ENCODE assay signal across 8 mouse cellular contexts in the genomic region with DNA sequence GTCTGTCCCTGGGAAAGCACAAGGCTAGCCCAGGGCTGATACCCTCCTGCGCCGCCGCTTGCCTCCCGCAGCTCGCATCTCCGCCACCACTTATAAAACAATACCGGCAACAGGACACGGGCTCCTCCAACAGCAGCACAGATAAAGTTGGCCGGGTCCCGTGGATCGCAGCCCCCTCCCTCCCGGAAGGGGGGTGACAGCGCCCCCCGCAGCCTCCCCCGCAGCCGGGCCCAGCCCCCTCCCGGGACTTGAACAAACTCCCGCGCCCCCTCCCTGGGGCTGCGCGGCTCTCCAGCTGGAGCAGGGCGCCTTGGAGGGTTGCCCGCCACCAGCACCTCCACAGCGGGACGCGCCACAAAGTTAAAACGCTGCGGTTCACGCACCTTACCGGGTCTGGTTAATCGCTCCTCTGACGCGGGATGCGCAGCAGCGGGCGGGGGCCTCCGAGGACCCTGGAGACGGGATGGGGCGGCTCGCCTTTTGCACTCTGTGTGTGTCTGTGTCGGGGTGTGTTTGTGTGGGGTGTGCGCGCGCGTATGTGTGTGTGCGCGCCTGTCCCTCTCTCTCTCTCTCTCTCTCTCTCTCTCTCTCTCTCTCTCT. TPM values are rescaled to one million over a fixed set of nuclear protein-coding genes. Genes with fewer than 3 reads are reported as not detected.
DNase-seq lines count a peak whose midpoint lies in the region; ATAC-seq and TF ChIP-seq lines count a peak whose summit lies in the region.

Gene Sox5 (minus strand): TSS at position 547 of the 600 bp plus-strand sequence.

- DNase-seq in B cell, adult 2 months: peak; percentile 52 to 59
- peak; percentile 81 for DNase-seq in adrenal gland, postnatal 14 days
- peak; percentile 83 for DNase-seq in forebrain, embryonic 11.5 days (ENCODE audit: low spot score)
- DNase-seq in kidney, postnatal 0 days (ENCODE audit: low spot score): peak; percentile 75
- peak; percentile 19 for DNase-seq in liver, adult 2 months (ENCODE audit: extremely low read depth, low read depth, low spot score)
- DNase-seq in splenic B cell, adult 2 months (ENCODE audit: low read depth, low spot score): peak; percentile 49

- no peak within 1 kb of the TSS for H3K27ac ChIP-seq in forebrain, embryonic 11.5 days (ENCODE audit: low read depth, low read length)
- peak within 1 kb of the TSS; percentile 57 to 68; a peak in 3 of 4 replicates for H3K27ac ChIP-seq in heart, embryonic 14.5 days (replicated peaks in 1 of 2; ENCODE audit: control insufficient read depth in 1 of 2, insufficient read depth in 1 of 2, low read depth in 2 of 2, low read length in 2 of 2)
- peak within 1 kb of the TSS; percentile 84 for H3K27ac ChIP-seq in kidney, postnatal 0 days
- peak within 1 kb of the TSS; percentile 59 for H3K27ac ChIP-seq in liver, adult 2 months (replicated peaks; ENCODE audit: insufficient read depth, low read depth, low read length)
- H3K27ac ChIP-seq in midbrain, embryonic 16.5 days (ENCODE audit: low read length): peak within 1 kb of the TSS; percentile 74

- TF ChIP-seq CTCF in kidney, postnatal 0 days (IDR thresholded peaks at IDR 0.05; ENCODE audit: low read depth): no peak; the same call in 1 of the 2 replicates
- no peak for TF ChIP-seq CTCF in liver, adult 2 months (IDR thresholded peaks at IDR 0.05; ENCODE audit: low read depth, low read length)

- peaks cover 7% of the 10 kb centered on the region; the same call in 1 of the 2 replicates for H3K79me2 ChIP-seq in liver, adult 2 months (ENCODE audit: control insufficient read depth, insufficient read depth, low read length)

- peak within 1 kb of the TSS; percentile 76 for H3K4me3 ChIP-seq in forebrain, embryonic 11.5 days (ENCODE audit: low read depth, low read length)
- peak within 1 kb of the TSS; percentile 83 to 94 for H3K4me3 ChIP-seq in heart, embryonic 14.5 days (ENCODE audit: control insufficient read depth in 1 of 2, insufficient read depth in 1 of 2, low read depth in 1 of 2, low read length in 2 of 2)
- peak within 1 kb of the TSS; percentile 65 for H3K4me3 ChIP-seq in kidney, postnatal 0 days (replicated peaks; ENCODE audit: low read depth, low read length)
- H3K4me3 ChIP-seq in liver, adult 2 months (ENCODE audit: insufficient read depth, low read depth, low read length): peak within 1 kb of the TSS; percentile 79
- peak within 1 kb of the TSS; percentile 79 for H3K4me3 ChIP-seq in midbrain, embryonic 16.5 days (ENCODE audit: low read depth, low read length)

- H3K4me2 ChIP-seq in forebrain, embryonic 11.5 days (ENCODE audit: low read depth, low read length, severe bottlenecking): peak within 1 kb of the TSS; percentile 96
- peak within 1 kb of the TSS; percentile 99 for H3K4me2 ChIP-seq in heart, embryonic 14.5 days (ENCODE audit: low read length)
- H3K4me2 ChIP-seq in kidney, postnatal 0 days (ENCODE audit: low read length): peak within 1 kb of the TSS; percentile 95
- peak within 1 kb of the TSS; percentile 98 for H3K4me2 ChIP-seq in midbrain, embryonic 16.5 days (ENCODE audit: low read length)

- H3K27me3 ChIP-seq in forebrain, embryonic 11.5 days (ENCODE audit: control insufficient read depth, insufficient read depth, low read length): peaks cover 2% of the 10 kb centered on the region; the same call in 1 of the 2 replicates
- H3K27me3 ChIP-seq in heart, embryonic 14.5 days (ENCODE audit: control insufficient read depth, insufficient read depth, low read length): peaks cover 46% of the 10 kb centered on the region
- H3K27me3 ChIP-seq in kidney, postnatal 0 days (ENCODE audit: insufficient read depth, low read length): peaks cover 4% of the 10 kb centered on the region; the same call in 1 of the 2 replicates
- H3K27me3 ChIP-seq in liver, adult 2 months (ENCODE audit: control insufficient read depth, insufficient read depth, low read length): no peaks in the 10 kb centered on the region
- no peaks in the 10 kb centered on the region; the same call in 1 of the 2 replicates for H3K27me3 ChIP-seq in midbrain, embryonic 16.5 days (ENCODE audit: control insufficient read depth, insufficient read depth, low read depth, low read length)
- peaks cover 6% of the 10 kb centered on the region for H3K27me3 ChIP-seq in splenic B cell, adult 2 months (ENCODE audit: control insufficient read depth, insufficient read depth, low read length, poor library complexity, severe bottlenecking)

- no peak for TF ChIP-seq POLR2A in liver, adult 2 months (IDR thresholded peaks at IDR 0.05; ENCODE audit: extremely low read depth, insufficient read depth, low read length)

- WGBS in forebrain, embryonic 11.5 days: under 1% methylated on average over 35 of the region's 47 CpGs
- 2% methylated on average over 45 of the region's 47 CpGs for WGBS in heart, embryonic 14.5 days
- WGBS in kidney, postnatal 0 days: under 1% methylated on average over 43 of the region's 47 CpGs
- WGBS in liver, adult 2 months: 1% methylated on average over 45 of the region's 47 CpGs
- under 1% methylated on average over 30 of the region's 47 CpGs for WGBS in midbrain, embryonic 16.5 days

- H3K9me3 ChIP-seq in forebrain, embryonic 11.5 days (ENCODE audit: control insufficient read depth, low read length): no peaks in the 10 kb centered on the region
- no peaks in the 10 kb centered on the region for H3K9me3 ChIP-seq in heart, embryonic 14.5 days (ENCODE audit: control insufficient read depth, low read length)
- H3K9me3 ChIP-seq in kidney, postnatal 0 days (replicated peaks; ENCODE audit: low read length): no peaks in the 10 kb centered on the region
- H3K9me3 ChIP-seq in midbrain, embryonic 16.5 days (replicated peaks; ENCODE audit: control insufficient read depth, low read length, poor library complexity, severe bottlenecking): no peaks in the 10 kb centered on the region

- peak; percentile 78 for ATAC-seq in forebrain, embryonic 11.5 days (replicated peaks; ENCODE audit: low FRiP score)
- peak; percentile 50; the same call in 1 of the 2 replicates for ATAC-seq in heart, embryonic 14.5 days (ENCODE audit: insufficient number of reproducible peaks, insufficient read depth, low FRiP score, low read depth)
- ATAC-seq in kidney, postnatal 0 days (replicated peaks; ENCODE audit: low FRiP score, low read depth): peak; percentile 55
- ATAC-seq in midbrain, embryonic 16.5 days: peak; percentile 88

- H3K4me1 ChIP-seq in forebrain, embryonic 11.5 days (replicated peaks; ENCODE audit: control insufficient read depth, insufficient read depth, low read length): peaks cover 4% of the 10 kb centered on the region
- H3K4me1 ChIP-seq in heart, embryonic 14.5 days (ENCODE audit: control insufficient read depth in 2 of 2, insufficient read depth in 2 of 2, low read length in 2 of 2): peaks cover 0 to 11% of the 10 kb centered on the region in 2 experiments; a peak in 2 of 4 replicates
- peaks cover 5% of the 10 kb centered on the region; the same call in 1 of the 2 replicates for H3K4me1 ChIP-seq in kidney, postnatal 0 days (replicated peaks; ENCODE audit: insufficient read depth, low read length)
- peaks cover 10% of the 10 kb centered on the region for H3K4me1 ChIP-seq in liver, adult 2 months (ENCODE audit: control insufficient read depth, insufficient read depth, low read length)
- H3K4me1 ChIP-seq in midbrain, embryonic 16.5 days (ENCODE audit: control insufficient read depth, insufficient read depth, low read length): peaks cover 22% of the 10 kb centered on the region

- peak within 1 kb of the TSS; percentile 73 for H3K9ac ChIP-seq in forebrain, embryonic 11.5 days (ENCODE audit: low read length)
- H3K9ac ChIP-seq in heart, embryonic 14.5 days (ENCODE audit: low read length): peak within 1 kb of the TSS; percentile 74
- H3K9ac ChIP-seq in kidney, postnatal 0 days (ENCODE audit: low read depth, low read length): peak within 1 kb of the TSS; percentile 68
- H3K9ac ChIP-seq in liver, adult 2 months (ENCODE audit: low read depth, low read length): peak within 1 kb of the TSS; percentile 86
- H3K9ac ChIP-seq in midbrain, embryonic 16.5 days (ENCODE audit: low read depth, low read length): peak within 1 kb of the TSS; percentile 82

- H3K36me3 ChIP-seq in forebrain, embryonic 11.5 days (ENCODE audit: control insufficient read depth, insufficient read depth, low read length): no peaks in the 10 kb centered on the region
- H3K36me3 ChIP-seq in heart, embryonic 14.5 days (ENCODE audit: control insufficient read depth, insufficient read depth, low read length): no peaks in the 10 kb centered on the region
- H3K36me3 ChIP-seq in kidney, postnatal 0 days (ENCODE audit: insufficient read depth, low read length): no peaks in the 10 kb centered on the region
- no peaks in the 10 kb centered on the region for H3K36me3 ChIP-seq in liver, adult 2 months (ENCODE audit: control insufficient read depth, insufficient read depth, low read length)
- H3K36me3 ChIP-seq in midbrain, embryonic 16.5 days (ENCODE audit: control insufficient read depth, insufficient read depth, low read length): no peaks in the 10 kb centered on the region
- no peaks in the 10 kb centered on the region for H3K36me3 ChIP-seq in splenic B cell, adult 2 months (ENCODE audit: control insufficient read depth, insufficient read depth, low read length, poor library complexity, severe bottlenecking)

RNA-seq across cellular contexts. Expression of gene Sox5, which starts in this region (rescaled TPM):
- 11.5 and 18.5 TPM in 2 replicates for total RNA-seq in adrenal gland, postnatal 14 days (2021)
- polyA plus RNA-seq in forebrain, embryonic 11.5 days (2014; fragmentation: Nextera tagmentation; extraction: Ambion mirVana): 61.5 and 65.1 TPM in 2 replicates
- polyA plus RNA-seq in heart, embryonic 14.5 days (2014; fragmentation: Nextera tagmentation; extraction: Ambion mirVana): 9.7 and 10.6 TPM in 2 replicates
- 6.1 and 9.3 TPM in 2 replicates for polyA plus RNA-seq in kidney, postnatal 0 days (2015; fragmentation: Nextera tagmentation; extraction: Ambion mirVana)
- 31.6 and 37.5 TPM in 2 replicates for total RNA-seq in liver, adult 2 months (2014; rRNA removed)
- 6.7 and 7.5 TPM in 2 replicates for polyA plus RNA-seq in liver, adult 2 months (2012; rRNA removed)
- polyA plus RNA-seq in midbrain, embryonic 16.5 days (2015; fragmentation: Nextera tagmentation; extraction: Ambion mirVana): 43.3 and 51.8 TPM in 2 replicates

Comparison
In these comparisons a context has a peak if more than half of its experiments do, and no peak if none do; other contexts are left out.
1. DNase-seq: peak in every context shown above with its lines; median percentile 83 in forebrain, embryonic 11.5 days; 81 in adrenal gland, postnatal 14 days; 75 in kidney, postnatal 0 days; 56 in B cell, adult 2 months; 49 in splenic B cell, adult 2 months; 19 in liver, adult 2 months.